Mouse (Mus musculus): ENCODE data around the gene Ccdc97.

DNA sequence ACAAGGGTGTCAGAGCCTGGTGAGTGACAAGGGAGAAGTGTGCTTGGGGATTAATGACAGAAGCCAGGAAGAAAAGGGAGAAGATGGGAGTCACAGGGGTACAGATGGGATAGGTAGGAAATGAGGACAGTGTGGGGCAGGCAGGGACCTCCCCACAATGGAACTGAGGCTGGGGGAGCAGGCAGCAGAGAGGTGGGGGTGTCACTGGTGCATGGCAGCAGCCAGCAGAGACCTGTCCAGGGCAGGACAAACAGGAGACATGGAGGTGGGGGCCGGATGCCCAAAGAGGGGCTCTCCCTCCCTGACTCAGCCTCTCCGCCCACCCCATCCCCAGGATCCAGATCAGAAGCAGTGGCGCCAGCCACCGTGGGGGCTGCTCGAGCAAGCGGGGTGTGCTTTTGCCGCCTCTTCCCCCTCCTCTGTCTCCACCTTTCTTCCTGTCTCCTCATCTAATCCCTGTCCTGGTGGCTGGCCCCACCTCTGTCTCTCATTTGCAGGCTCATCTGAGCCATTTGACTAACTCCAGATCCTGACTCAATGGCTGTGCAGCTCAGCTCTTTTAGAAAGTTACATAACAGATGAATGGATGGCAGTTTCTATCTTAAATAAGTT is 8.3 kb downstream of the Ccdc97 start:
- TF ChIP-seq GATA1 (IDR thresholded peaks at IDR 0.05; ENCODE audit: low read length) (no peak), TAL1 (IDR thresholded peaks at IDR 0.05; ENCODE audit: low read length) (no peak)

All from erythroblast, embryonic 14.5 days (primary cell).